Mouse (Mus musculus) small intestine, adult 10 weeks (tissue): ENCODE measurements around the gene Olfr450. TPM values are rescaled to one million over a fixed set of nuclear protein-coding genes. Genes with fewer than 3 reads are reported as not detected.

Experiments used
- polyA plus RNA-seq: library from polyadenylated mRNA; stranded (reverse); fragments of 350-450 nt; fragmentation: Illumina TruSeq; extraction: RNeasy Lipid Tissue Mini Kit (QIAGEN cat#74804); gene quantifications from one replicate; pipeline ENCODE4 v1.2.3, GENCODE M21; 2014; ENCODE audit warnings: low replicate concordance

Olfr450 gene
- polyA plus RNA-seq: not detected

GRCm38 (mm10) chr6:42811639-42812038 lies at the start of gene Olfr450:
Olfr450 (plus strand) TSS chr6:42811939.

DNA sequence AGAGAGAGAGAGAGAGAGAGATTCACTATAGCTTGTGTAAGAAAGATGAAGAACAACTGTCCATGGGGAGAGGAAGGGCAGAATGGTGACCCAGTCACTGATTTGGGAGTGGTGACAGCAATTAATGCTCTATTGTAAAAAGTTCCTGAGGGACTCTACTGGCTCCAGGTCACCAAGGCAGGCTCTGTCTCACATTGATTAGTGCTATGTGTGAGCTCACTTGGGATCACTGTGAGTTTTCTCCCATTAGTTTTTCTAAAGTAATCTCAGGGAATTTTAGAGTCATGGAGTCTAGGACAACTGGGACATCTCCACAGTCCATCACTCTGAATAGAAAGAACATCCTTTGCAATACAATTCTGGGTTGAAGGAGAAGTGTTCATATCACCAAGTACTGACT lies 26.9 kb upstream of the Olfr450 start, which contains the start of gene Olfr452:
Gene Olfr452 (plus strand): TSS at position 301 of the 400 bp plus-strand sequence.

GRCm38 (mm10) chr6:42834084-42834483 lies 22.3 kb downstream of the Olfr450 start, which contains the start of gene Olfr449:
Olfr449 (plus strand) TSS chr6:42834384.

Other genes starting within 250 kb of the Olfr450 start
- gene Tcaf3, start 214.2 kb upstream of the Olfr450 start, polyA plus RNA-seq: not detected
- 13.3 TPM for gene Tcaf2, start 166.7 kb upstream of the Olfr450 start, polyA plus RNA-seq
- 11.4 TPM for gene Tcaf1, start 101.9 kb upstream of the Olfr450 start, polyA plus RNA-seq
- gene Olfr453, start 72.6 kb upstream of the Olfr450 start, polyA plus RNA-seq: not detected
- not detected for gene Olfr38, start 55.5 kb upstream of the Olfr450 start, polyA plus RNA-seq
- gene Olfr452, start 26.8 kb upstream of the Olfr450 start, polyA plus RNA-seq: not detected
- not detected for gene Olfr449, start 22.4 kb downstream of the Olfr450 start, polyA plus RNA-seq
- not detected for gene Olfr448, start 78.5 kb downstream of the Olfr450 start, polyA plus RNA-seq
- not detected for gene Olfr447, start 96.9 kb downstream of the Olfr450 start, polyA plus RNA-seq
- not detected for gene Olfr446, start 109.4 kb downstream of the Olfr450 start, polyA plus RNA-seq
- not detected for gene Olfr444, start 137.1 kb downstream of the Olfr450 start, polyA plus RNA-seq